Mouse (Mus musculus): Measurements from ENCODE around the gene Prkcz. TPM values are rescaled to one million over a fixed set of nuclear protein-coding genes. Genes with fewer than 3 reads are reported as not detected.

The Prkcz gene
- polyA plus RNA-seq, 2 experiments: 0.99 to 1.7 TPM

DNA sequence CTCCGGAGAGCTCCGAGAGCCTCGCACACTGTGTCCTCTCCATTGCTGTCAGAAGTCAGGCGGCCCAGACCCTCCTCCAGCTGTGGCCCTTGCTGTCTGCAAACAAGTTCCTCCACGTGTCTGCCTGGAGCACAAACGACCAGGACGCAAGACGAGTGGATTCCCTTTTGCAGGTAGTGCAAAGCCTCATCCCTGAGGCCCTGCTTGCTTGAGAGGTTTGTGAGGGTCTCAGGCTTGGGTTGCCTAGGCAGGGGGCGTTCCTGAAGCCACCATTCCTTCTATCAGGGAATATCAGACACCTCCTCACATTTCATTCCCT lies 37.0 kb upstream of the Prkcz start:
- DNase-seq (ENCODE audit: low read depth in 3 of 3, low spot score in 3 of 3) (no peak), ATAC-seq (ENCODE audit: insufficient read depth) (no peak)
- Histone ChIP-seq H3K9ac (replicated peaks) (no peak overlapping the region), H3K36me3 (replicated peaks; ENCODE audit: control insufficient read depth, insufficient read depth, low read depth) (no peaks in the 10 kb centered on the region), H3K27ac (no peak overlapping the region), H3K4me2 (ENCODE audit: low read depth) (no peak overlapping the region; the same call in 1 of the 2 replicates), H3K4me3 (ENCODE audit: insufficient read depth in 1 of 2, low read depth in 2 of 2, low read length in 2 of 2) (no peak overlapping the region), H3K4me1 (replicated peaks; ENCODE audit: control insufficient read depth in 2 of 2, insufficient read depth in 2 of 2, low read length in 1 of 2) (no peaks in the 10 kb centered on the region), H3K9me3 (ENCODE audit: control insufficient read depth, low read length) (no peaks in the 10 kb centered on the region), H3K27me3 (ENCODE audit: control insufficient read depth, insufficient read depth, low read length) (peaks cover 13% of the 10 kb centered on the region)
- TF ChIP-seq EP300 (IDR thresholded peaks at IDR 0.05; ENCODE audit: low read depth) (no peak), CTCF (IDR thresholded peaks at IDR 0.05; ENCODE audit: low read depth) (no peak)
- 3% methylated on average over 9 of the region's 9 CpGs for WGBS (ENCODE audit: insufficient replicate concordance)

- Histone ChIP-seq H3K36me3 (replicated peaks; ENCODE audit: control insufficient read depth, insufficient read depth, low read depth) (no peaks in the 10 kb centered on the region), H3K27me3 (ENCODE audit: control insufficient read depth, insufficient read depth, low read length) (peaks cover 13% of the 10 kb centered on the region), H3K4me2 (ENCODE audit: low read depth) (peak within 1 kb of the TSS; percentile 47), H3K9ac (replicated peaks) (no peak within 1 kb of the TSS), H3K9me3 (ENCODE audit: control insufficient read depth, low read length) (no peaks in the 10 kb centered on the region), H3K4me3 (ENCODE audit: insufficient read depth in 1 of 2, low read depth in 2 of 2, low read length in 2 of 2) (no peak within 1 kb of the TSS), H3K4me1 (replicated peaks; ENCODE audit: control insufficient read depth in 2 of 2, insufficient read depth in 2 of 2, low read length in 1 of 2) (no peaks in the 10 kb centered on the region), H3K27ac (no peak within 1 kb of the TSS)
- no peak for ATAC-seq (ENCODE audit: insufficient read depth)
- TF ChIP-seq EP300 (IDR thresholded peaks at IDR 0.05; ENCODE audit: low read depth) (no peak), CTCF (IDR thresholded peaks at IDR 0.05; ENCODE audit: low read depth) (no peak)
- 2% methylated on average over 57 of the region's 57 CpGs for WGBS (ENCODE audit: insufficient replicate concordance)
- DNase-seq (ENCODE audit: low read depth in 3 of 3, low spot score in 3 of 3): no peak
Measured at GRCm38 (mm10) chr4:155397511-155398221, 36.5 kb upstream of the Prkcz start, which contains the start of gene Gabrd. TSS of gene Gabrd (minus strand) at chr4:155398112.

GRCm38 (mm10) chr4:155396751-155397150 lies 35.6 kb upstream of the Prkcz start:
- Histone ChIP-seq H3K4me3 (ENCODE audit: insufficient read depth in 1 of 2, low read depth in 2 of 2, low read length in 2 of 2) (no peak overlapping the region), H3K4me2 (ENCODE audit: low read depth) (no peak overlapping the region), H3K9ac (replicated peaks) (no peak overlapping the region), H3K4me1 (replicated peaks; ENCODE audit: control insufficient read depth in 2 of 2, insufficient read depth in 2 of 2, low read length in 1 of 2) (no peaks in the 10 kb centered on the region), H3K27me3 (ENCODE audit: control insufficient read depth, insufficient read depth, low read length) (peaks cover 13% of the 10 kb centered on the region), H3K27ac (no peak overlapping the region), H3K36me3 (replicated peaks; ENCODE audit: control insufficient read depth, insufficient read depth, low read depth) (no peaks in the 10 kb centered on the region), H3K9me3 (ENCODE audit: control insufficient read depth, low read length) (no peaks in the 10 kb centered on the region)
- no peak for ATAC-seq (ENCODE audit: insufficient read depth)
- WGBS (ENCODE audit: insufficient replicate concordance): 54% methylated on average over 4 of the region's 4 CpGs
- TF ChIP-seq CTCF (IDR thresholded peaks at IDR 0.05; ENCODE audit: low read depth): no peak
- no peak for TF ChIP-seq EP300 (IDR thresholded peaks at IDR 0.05; ENCODE audit: low read depth)
- DNase-seq (ENCODE audit: low read depth in 3 of 3, low spot score in 3 of 3): no peak

- Histone ChIP-seq H3K27ac (no peak overlapping the region), H3K4me3 (ENCODE audit: insufficient read depth in 1 of 2, low read depth in 2 of 2, low read length in 2 of 2) (no peak overlapping the region), H3K36me3 (replicated peaks; ENCODE audit: control insufficient read depth, insufficient read depth, low read depth) (no peaks in the 10 kb centered on the region), H3K4me1 (replicated peaks; ENCODE audit: control insufficient read depth in 2 of 2, insufficient read depth in 2 of 2, low read length in 1 of 2) (no peaks in the 10 kb centered on the region), H3K9ac (replicated peaks) (no peak overlapping the region), H3K4me2 (ENCODE audit: low read depth) (no peak overlapping the region), H3K27me3 (ENCODE audit: control insufficient read depth, insufficient read depth, low read length) (peaks cover 13% of the 10 kb centered on the region), H3K9me3 (ENCODE audit: control insufficient read depth, low read length) (no peaks in the 10 kb centered on the region)
- DNase-seq (ENCODE audit: low read depth in 3 of 3, low spot score in 3 of 3) (no peak), ATAC-seq (ENCODE audit: insufficient read depth) (no peak)
- 61% methylated on average over 5 of the region's 5 CpGs for WGBS (ENCODE audit: insufficient replicate concordance)
- TF ChIP-seq EP300 (IDR thresholded peaks at IDR 0.05; ENCODE audit: low read depth) (no peak), CTCF (IDR thresholded peaks at IDR 0.05; ENCODE audit: low read depth) (no peak)
Measured at GRCm38 (mm10) chr4:155395471-155395870, 34.3 kb upstream of the Prkcz start.

DNA sequence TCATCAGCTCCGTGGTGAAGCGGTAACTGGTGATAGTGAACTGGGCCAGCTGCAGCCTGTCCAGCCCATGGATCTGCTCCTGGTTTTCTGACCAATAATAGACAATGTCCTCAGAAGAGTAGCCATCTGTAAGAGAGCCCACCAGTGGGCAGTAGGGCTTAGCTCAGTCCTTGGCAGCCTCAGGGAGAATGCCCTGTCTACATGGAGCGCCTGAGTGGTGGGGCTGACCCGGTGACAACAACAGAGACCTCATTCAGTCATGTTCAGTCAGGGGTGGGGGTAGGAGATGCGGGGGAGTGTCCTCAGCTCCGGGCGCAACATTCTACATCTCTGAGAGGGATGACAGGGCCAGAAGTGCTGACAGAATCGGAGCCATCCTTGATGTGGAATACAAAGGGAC lies 26.0 kb upstream of the Prkcz start:
- Histone ChIP-seq H3K36me3 (replicated peaks; ENCODE audit: control insufficient read depth, insufficient read depth, low read depth) (no peaks in the 10 kb centered on the region), H3K4me1 (replicated peaks; ENCODE audit: control insufficient read depth in 2 of 2, insufficient read depth in 2 of 2, low read length in 1 of 2) (no peaks in the 10 kb centered on the region), H3K9ac (replicated peaks) (no peak overlapping the region), H3K4me3 (ENCODE audit: insufficient read depth in 1 of 2, low read depth in 2 of 2, low read length in 2 of 2) (no peak overlapping the region), H3K4me2 (ENCODE audit: low read depth) (no peak overlapping the region), H3K9me3 (ENCODE audit: control insufficient read depth, low read length) (no peaks in the 10 kb centered on the region), H3K27me3 (ENCODE audit: control insufficient read depth, insufficient read depth, low read length) (no peaks in the 10 kb centered on the region), H3K27ac (no peak overlapping the region)
- DNase-seq (ENCODE audit: low read depth in 3 of 3, low spot score in 3 of 3) (no peak), ATAC-seq (ENCODE audit: insufficient read depth) (no peak)
- no peak for TF ChIP-seq CTCF (IDR thresholded peaks at IDR 0.05; ENCODE audit: low read depth)
- no peak for TF ChIP-seq EP300 (IDR thresholded peaks at IDR 0.05; ENCODE audit: low read depth)
- 70% methylated on average over 8 of the region's 8 CpGs for WGBS (ENCODE audit: insufficient replicate concordance)
